26 mouse cellular contexts compared by ENCODE assay signal in the genomic region with DNA sequence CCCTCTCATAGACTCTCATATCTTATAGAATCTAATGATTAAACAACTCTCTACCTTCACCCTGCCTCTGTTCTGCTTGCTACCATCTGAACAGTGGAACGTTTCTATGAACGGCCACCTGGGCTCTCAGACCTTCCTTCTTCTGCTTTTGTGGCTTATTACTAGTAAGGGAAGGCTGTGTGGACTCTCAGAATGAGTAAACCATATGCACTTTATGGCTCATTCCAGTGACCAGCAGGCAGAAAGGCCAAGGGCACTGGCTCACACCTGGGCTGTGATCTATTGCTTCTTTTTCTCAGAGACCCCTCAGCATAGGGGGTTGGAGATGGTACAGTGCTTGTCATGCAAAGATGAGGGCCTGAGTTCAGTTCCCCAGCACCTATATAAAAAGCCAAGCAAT. TPM values are rescaled to one million over a fixed set of nuclear protein-coding genes. Genes with fewer than 3 reads are reported as not detected.
"Had no signal": no experiment of that assay in that cellular context is flagged by ENCODE, and none has a peak within 500 bp of the region (broad histone marks: within the 10 kb centered on the region; RNA-seq: fewer than 3 reads in every experiment).

No protein-coding gene starts in this region.

- H3K9me3 ChIP-seq: liver, embryonic 15.5 days; lung, embryonic 15.5 days; midbrain, embryonic 10.5 days; midbrain, embryonic 12.5 days; neural tube, embryonic 13.5 days; neural tube, embryonic 15.5 days; stomach, embryonic 15.5 days had no signal

- H3K27me3 ChIP-seq: liver, embryonic 15.5 days; lung, embryonic 15.5 days; neural tube, embryonic 13.5 days; neural tube, embryonic 15.5 days; stomach, embryonic 15.5 days had no signal

- H3K4me3 ChIP-seq: liver, embryonic 15.5 days; lung, embryonic 15.5 days; midbrain, embryonic 10.5 days; midbrain, embryonic 12.5 days; myocyte; neural tube, embryonic 13.5 days; neural tube, embryonic 15.5 days; stomach, embryonic 15.5 days had no signal

- H3K27ac ChIP-seq: liver, embryonic 15.5 days; lung, embryonic 15.5 days; midbrain, embryonic 10.5 days; midbrain, embryonic 12.5 days; neural tube, embryonic 13.5 days; neural tube, embryonic 15.5 days; stomach, embryonic 15.5 days; stomach, postnatal 0 days had no signal

- H3K36me3 ChIP-seq: liver, embryonic 15.5 days; lung, embryonic 15.5 days; midbrain, embryonic 10.5 days; midbrain, embryonic 12.5 days; neural tube, embryonic 13.5 days; neural tube, embryonic 15.5 days; stomach, embryonic 15.5 days had no signal

- H3K4me1 ChIP-seq: liver, embryonic 15.5 days; stomach, embryonic 15.5 days had no signal

- DNase-seq: liver, postnatal 0 days; lung, adult 2 months; lung, postnatal 14 days; lung, postnatal 36 days; right cerebral cortex, adult 18-20 months; right cerebral cortex, postnatal 25 days; right cerebral cortex, postnatal 4 days; spleen, adult 18-20 months; thymus, postnatal 14 days; thymus, postnatal 36 days had no signal

RNA-seq across cellular contexts. Expression of a gene that starts 15.4 kb away (rescaled TPM):
- polyA plus RNA-seq: testis, adult 2 months had no signal

RNA-seq across cellular contexts. Expression of a gene that starts 27.2 kb away (rescaled TPM):
- polyA plus RNA-seq: midbrain, embryonic 14.5 days; myocyte; neural tube, embryonic 11.5 days had no signal

RNA-seq across cellular contexts. Expression of a gene that starts 44.7 kb away (rescaled TPM):
- total RNA-seq: megakaryocyte-erythroid progenitor cell, adult 5-6 weeks had no signal
- polyA plus RNA-seq: midbrain, embryonic 10.5 days; midbrain, embryonic 12.5 days; midbrain, embryonic 14.5 days; myocyte; neural tube, embryonic 11.5 days; neural tube, embryonic 13.5 days; stomach, postnatal 0 days; testis, adult 2 months had no signal

RNA-seq across cellular contexts. Expression of a gene that starts 58.4 kb away (rescaled TPM):
- polyA plus RNA-seq: liver, embryonic 15.5 days; liver, postnatal 0 days; lung, embryonic 15.5 days; lung, postnatal 0 days; midbrain, embryonic 10.5 days; midbrain, embryonic 12.5 days; midbrain, embryonic 14.5 days; midbrain, embryonic 16.5 days; myocyte; neural tube, embryonic 11.5 days; neural tube, embryonic 13.5 days; neural tube, embryonic 15.5 days; stomach, embryonic 15.5 days; stomach, postnatal 0 days; thymus, postnatal 0 days had no signal
